ENCODE assay signal across 8 mouse cellular contexts in the genomic region with DNA sequence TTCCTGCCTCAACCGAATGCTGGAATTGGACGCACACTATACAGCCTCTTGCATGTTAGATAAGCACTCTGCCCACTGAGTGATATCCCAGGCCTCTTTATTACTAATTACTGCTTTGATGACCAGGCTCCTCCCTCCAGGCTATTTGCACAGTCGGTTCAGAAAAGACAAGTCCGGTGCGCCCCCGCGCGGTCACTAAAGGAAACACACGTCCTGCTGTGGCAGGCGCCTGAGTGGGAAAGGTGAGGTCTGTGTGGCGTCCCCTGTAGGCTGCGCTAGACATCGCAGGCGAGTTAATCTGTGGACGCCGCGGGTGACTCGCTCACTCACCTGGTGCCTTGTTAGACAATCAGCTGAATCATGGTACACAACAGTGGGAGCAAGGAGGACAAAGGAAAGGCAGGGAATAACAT. TPM values are rescaled to one million over a fixed set of nuclear protein-coding genes. Genes with fewer than 3 reads are reported as not detected.
DNase-seq lines count a peak whose midpoint lies in the region; ATAC-seq lines count a peak whose summit lies in the region.

No protein-coding gene starts in this region.

- H3K36me3 ChIP-seq in heart, embryonic 16.5 days (ENCODE audit: control insufficient read depth, insufficient read depth): no peaks in the 10 kb centered on the region
- no peaks in the 10 kb centered on the region for H3K36me3 ChIP-seq in liver, embryonic 13.5 days
- H3K36me3 ChIP-seq in neural tube, embryonic 11.5 days (ENCODE audit: control insufficient read depth, insufficient read depth, low read length): no peaks in the 10 kb centered on the region
- H3K36me3 ChIP-seq in stomach, embryonic 15.5 days: no peaks in the 10 kb centered on the region

- H3K27me3 ChIP-seq in heart, embryonic 16.5 days (ENCODE audit: control insufficient read depth, insufficient read depth, low read length): no peaks in the 10 kb centered on the region
- peaks cover 14% of the 10 kb centered on the region; the same call in 1 of the 2 replicates for H3K27me3 ChIP-seq in liver, embryonic 13.5 days
- no peaks in the 10 kb centered on the region for H3K27me3 ChIP-seq in neural tube, embryonic 11.5 days (ENCODE audit: control insufficient read depth, insufficient read depth, low read length)
- no peaks in the 10 kb centered on the region for H3K27me3 ChIP-seq in stomach, embryonic 15.5 days (replicated peaks)

- H3K4me3 ChIP-seq in heart, embryonic 16.5 days (ENCODE audit: low read length): no peak overlapping the region
- H3K4me3 ChIP-seq in liver, embryonic 13.5 days (replicated peaks): no peak overlapping the region
- no peak overlapping the region for H3K4me3 ChIP-seq in neural tube, embryonic 11.5 days (ENCODE audit: low read depth, low read length)
- H3K4me3 ChIP-seq in stomach, embryonic 15.5 days (replicated peaks): no peak overlapping the region

- H3K9me3 ChIP-seq in heart, embryonic 16.5 days (replicated peaks; ENCODE audit: control insufficient read depth, low read length): no peaks in the 10 kb centered on the region
- H3K9me3 ChIP-seq in liver, embryonic 13.5 days (replicated peaks): no peaks in the 10 kb centered on the region
- H3K9me3 ChIP-seq in neural tube, embryonic 11.5 days (ENCODE audit: control insufficient read depth, low read length): no peaks in the 10 kb centered on the region
- H3K9me3 ChIP-seq in stomach, embryonic 15.5 days: no peaks in the 10 kb centered on the region

- H3K4me1 ChIP-seq in heart, embryonic 16.5 days (ENCODE audit: control insufficient read depth, insufficient read depth, low read length): 0 out of 2 replicates have a peak, but pooled peaks cover 5% of the 10 kb centered on the region
- H3K4me1 ChIP-seq in liver, embryonic 13.5 days (replicated peaks): peaks cover 20% of the 10 kb centered on the region
- no peaks in the 10 kb centered on the region for H3K4me1 ChIP-seq in neural tube, embryonic 11.5 days (ENCODE audit: control insufficient read depth, insufficient read depth, low read length)
- H3K4me1 ChIP-seq in stomach, embryonic 15.5 days: no peaks in the 10 kb centered on the region; the same call in 1 of the 2 replicates

- H3K4me2 ChIP-seq in heart, embryonic 16.5 days (ENCODE audit: low read depth, low read length): no peak overlapping the region
- H3K4me2 ChIP-seq in liver, embryonic 13.5 days: 0 out of 2 replicates have a peak overlapping the region, but pooled peaks have one; percentile 10
- no peak overlapping the region for H3K4me2 ChIP-seq in neural tube, embryonic 11.5 days (ENCODE audit: low read depth)
- peak overlapping the region; percentile 29; the same call in 1 of the 2 replicates for H3K4me2 ChIP-seq in stomach, embryonic 15.5 days

- no peak overlapping the region for H3K27ac ChIP-seq in heart, embryonic 16.5 days (ENCODE audit: low read length)
- H3K27ac ChIP-seq in liver, embryonic 13.5 days: no peak overlapping the region
- H3K27ac ChIP-seq in neural tube, embryonic 11.5 days (ENCODE audit: low read depth, low read length): no peak overlapping the region
- H3K27ac ChIP-seq in stomach, embryonic 15.5 days: no peak overlapping the region

- 1% methylated on average over 18 of the region's 18 CpGs for WGBS in heart, embryonic 16.5 days
- under 1% methylated on average over 18 of the region's 18 CpGs for WGBS in liver, embryonic 13.5 days (ENCODE audit: insufficient replicate concordance)
- WGBS in neural tube, embryonic 11.5 days: 3% methylated on average over 18 of the region's 18 CpGs
- WGBS in stomach, embryonic 15.5 days: under 1% methylated on average over 18 of the region's 18 CpGs

- peak; percentile 94 for DNase-seq in brain, adult 2 months (ENCODE audit: low read depth, low spot score)
- DNase-seq in kidney, postnatal 14 days: peak; percentile 97
- DNase-seq in liver, embryonic 13.5 days: peak; percentile 92
- peak; percentile 87 for DNase-seq in neural tube, embryonic 11.5 days (ENCODE audit: low spot score)

- H3K9ac ChIP-seq in heart, embryonic 16.5 days (ENCODE audit: low read length): 0 out of 2 replicates have a peak overlapping the region, but pooled peaks have one; percentile 16
- H3K9ac ChIP-seq in liver, embryonic 13.5 days: no peak overlapping the region
- no peak overlapping the region for H3K9ac ChIP-seq in neural tube, embryonic 11.5 days (ENCODE audit: low read length)
- H3K9ac ChIP-seq in stomach, embryonic 15.5 days: no peak overlapping the region

- ATAC-seq in CD4-positive, CD25-positive, alpha-beta regulatory T cell, adult 4 months: peak; percentile 80
- peak; percentile 98 for ATAC-seq in erythroid progenitor cell, adult 5-6 weeks (replicated peaks; ENCODE audit: low FRiP score, poor library complexity, severe bottlenecking)
- ATAC-seq in heart, embryonic 16.5 days (replicated peaks; ENCODE audit: extremely low read depth, insufficient read depth, low FRiP score): peak; percentile 63
- ATAC-seq in liver, embryonic 13.5 days (ENCODE audit: low read depth): peak; percentile 81
- peak; percentile 13; the same call in 1 of the 2 replicates for ATAC-seq in neural tube, embryonic 11.5 days (ENCODE audit: insufficient read depth, low FRiP score, low TSS enrichment)
- no peak; the same call in 1 of the 2 replicates for ATAC-seq in stomach, embryonic 15.5 days (ENCODE audit: insufficient read depth, low FRiP score, low read depth)

RNA-seq across cellular contexts. Expression of a gene that starts 11.0 kb away (rescaled TPM):
- under 1 TPM in 1 of 2 experiments, not detected in 1; 0.46 TPM for polyA plus RNA-seq in CD4-positive, CD25-positive, alpha-beta regulatory T cell, adult 4 months (2017; shearing (Covaris generic))
- total RNA-seq in erythroid progenitor cell, adult 5-6 weeks (2015; ENCODE audit: low replicate concordance): not detected in 2 replicates
- total RNA-seq in erythroid progenitor cell, adult 5-6 weeks (2017; ENCODE audit: low replicate concordance): not detected in 2 replicates
- polyA plus RNA-seq in heart, embryonic 16.5 days (2015; fragmentation: Nextera tagmentation; extraction: Ambion mirVana): 1.8 and 1.9 TPM in 2 replicates
- 0.07 and 0.13 TPM in 2 replicates for polyA plus RNA-seq in liver, embryonic 13.5 days (2015; fragmentation: Nextera tagmentation; extraction: Ambion mirVana)
- 1.3 and 1.6 TPM in 2 replicates for polyA plus RNA-seq in neural tube, embryonic 11.5 days (2014; fragmentation: Nextera tagmentation; extraction: Ambion mirVana)
- 2.0 and 2.1 TPM in 2 replicates for polyA plus RNA-seq in stomach, embryonic 15.5 days (2015; fragmentation: Nextera tagmentation; extraction: Ambion mirVana)

RNA-seq across cellular contexts. Expression of a gene that starts 15.3 kb away (rescaled TPM):
- polyA plus RNA-seq in CD4-positive, CD25-positive, alpha-beta regulatory T cell, adult 4 months (2017; shearing (Covaris generic)): under 1 TPM; 0.20 to 0.27 TPM
- not detected in 2 replicates for total RNA-seq in erythroid progenitor cell, adult 5-6 weeks (2015; ENCODE audit: low replicate concordance)
- total RNA-seq in erythroid progenitor cell, adult 5-6 weeks (2017; ENCODE audit: low replicate concordance): not detected in 2 replicates
- polyA plus RNA-seq in heart, embryonic 16.5 days (2015; fragmentation: Nextera tagmentation; extraction: Ambion mirVana): 2.2 and 2.3 TPM in 2 replicates
- polyA plus RNA-seq in liver, embryonic 13.5 days (2015; fragmentation: Nextera tagmentation; extraction: Ambion mirVana): 0.47 and 0.59 TPM in 2 replicates
- 3.9 and 4.3 TPM in 2 replicates for polyA plus RNA-seq in neural tube, embryonic 11.5 days (2014; fragmentation: Nextera tagmentation; extraction: Ambion mirVana)
- 11.8 and 12.6 TPM in 2 replicates for polyA plus RNA-seq in stomach, embryonic 15.5 days (2015; fragmentation: Nextera tagmentation; extraction: Ambion mirVana)

RNA-seq across cellular contexts. Expression of a gene that starts 58.7 kb away (rescaled TPM):
- 100 to 1,000 TPM; 252 to 315 TPM for polyA plus RNA-seq in CD4-positive, CD25-positive, alpha-beta regulatory T cell, adult 4 months (2017; shearing (Covaris generic))
- total RNA-seq in erythroid progenitor cell, adult 5-6 weeks (2015; ENCODE audit: low replicate concordance): 177 and 270 TPM in 2 replicates
- total RNA-seq in erythroid progenitor cell, adult 5-6 weeks (2017; ENCODE audit: low replicate concordance): 159 and 296 TPM in 2 replicates
- polyA plus RNA-seq in heart, embryonic 16.5 days (2015; fragmentation: Nextera tagmentation; extraction: Ambion mirVana): 259 and 291 TPM in 2 replicates
- 290 and 339 TPM in 2 replicates for polyA plus RNA-seq in liver, embryonic 13.5 days (2015; fragmentation: Nextera tagmentation; extraction: Ambion mirVana)
- polyA plus RNA-seq in neural tube, embryonic 11.5 days (2014; fragmentation: Nextera tagmentation; extraction: Ambion mirVana): 483 and 511 TPM in 2 replicates
- 330 and 336 TPM in 2 replicates for polyA plus RNA-seq in stomach, embryonic 15.5 days (2015; fragmentation: Nextera tagmentation; extraction: Ambion mirVana)

RNA-seq across cellular contexts. Expression of a gene that starts 59.0 kb away (rescaled TPM):
- 10 to 100 TPM; 79.6 to 86.0 TPM for polyA plus RNA-seq in CD4-positive, CD25-positive, alpha-beta regulatory T cell, adult 4 months (2017; shearing (Covaris generic))
- 11.5 and 16.8 TPM in 2 replicates for total RNA-seq in erythroid progenitor cell, adult 5-6 weeks (2015; ENCODE audit: low replicate concordance)
- 16.3 and 23.0 TPM in 2 replicates for total RNA-seq in erythroid progenitor cell, adult 5-6 weeks (2017; ENCODE audit: low replicate concordance)
- 36.9 and 41.7 TPM in 2 replicates for polyA plus RNA-seq in heart, embryonic 16.5 days (2015; fragmentation: Nextera tagmentation; extraction: Ambion mirVana)
- polyA plus RNA-seq in liver, embryonic 13.5 days (2015; fragmentation: Nextera tagmentation; extraction: Ambion mirVana): 30.4 and 34.6 TPM in 2 replicates
- 36.7 and 42.4 TPM in 2 replicates for polyA plus RNA-seq in neural tube, embryonic 11.5 days (2014; fragmentation: Nextera tagmentation; extraction: Ambion mirVana)
- 45.7 and 51.4 TPM in 2 replicates for polyA plus RNA-seq in stomach, embryonic 15.5 days (2015; fragmentation: Nextera tagmentation; extraction: Ambion mirVana)

Comparison
In these comparisons a context has a peak if more than half of its experiments do, and no peak if none do; other contexts are left out.
1. H3K4me2 ChIP-seq: peak in liver, embryonic 13.5 days (single experiment) and stomach, embryonic 15.5 days (single experiment); none in heart, embryonic 16.5 days (single experiment) and neural tube, embryonic 11.5 days (single experiment).
2. Peak in every context shown above with its lines, with median percentiles within 50 percentile points of each other: DNase-seq.